Mouse (Mus musculus) bone marrow macrophage, adult 2 months (primary cell): ENCODE results near the gene LTO1.

Experiments used
- CTCF ChIP-seq: IDR thresholded peaks from 2 replicates; pipeline ENCODE4 v1.5.1; 2012; ENCODE audit warnings: low read depth, mild to moderate bottlenecking, low read length, moderate library complexity
- POLR2A ChIP-seq: IDR thresholded peaks from 2 replicates; pipeline ENCODE4 v1.6.1; 2012; ENCODE audit warnings: mild to moderate bottlenecking, low read depth, low read length, borderline replicate concordance

GRCm38 (mm10) chr7:144964316-144964715 lies 49.4 kb downstream of the LTO1 start:
- no peak for TF ChIP-seq CTCF
- no peak for TF ChIP-seq POLR2A
